Mouse (Mus musculus): ENCODE measurements around the gene Arpc1b.

DNA sequence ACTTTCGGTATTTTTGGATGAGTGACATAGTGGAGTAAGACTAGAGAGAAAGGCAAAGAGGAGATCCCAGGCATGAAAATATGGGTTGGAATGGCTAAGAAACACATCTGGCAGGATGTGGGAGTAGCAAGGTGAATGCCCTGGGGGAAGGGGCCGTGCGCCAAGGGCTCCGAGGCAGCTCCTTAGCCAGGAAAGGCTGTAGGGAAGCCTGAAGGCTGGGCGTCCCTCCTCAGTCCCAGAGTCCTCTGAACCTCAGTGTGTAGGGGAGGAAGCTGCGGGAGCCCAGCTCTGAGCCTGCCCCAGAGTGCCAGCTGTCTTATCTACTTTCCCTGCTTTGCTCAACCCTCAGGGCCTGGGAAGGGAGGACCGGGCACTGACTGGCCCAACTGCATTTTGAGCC, 6.9 kb downstream of the Arpc1b start:
- TF ChIP-seq CTCF (conservative IDR thresholded peaks at IDR 0.05; ENCODE audit: low read length) (no peak), NANOG (IDR thresholded peaks at IDR 0.05; ENCODE audit: borderline replicate concordance, low read length) (no peak)
